Mouse (Mus musculus) left cerebral cortex, postnatal 14 days (tissue): Measurements from ENCODE around the gene Luzp2. TPM values are rescaled to one million over a fixed set of nuclear protein-coding genes. Genes with fewer than 3 reads are reported as not detected.
A peak's percentile ranks its signal among the peaks of the same experiment; 100 is the strongest.

Source experiments
- DNase-seq, 2 experiments: peaks; one replicate each; pipeline ENCODE4 v3.0.0; 2021 to 2022; ENCODE audit warnings: low spot score in 2 of 2, mixed read lengths in 1 of 2
- intact Hi-C: fragments of 180-260 bp; cut with DNase I; formaldehyde crosslinking; loops from one replicate; pipeline ENCODE4 v1.15.1; 2025
- long read RNA-seq, 2 experiments: library from polyadenylated mRNA; stranded (forward); transcript quantifications; one replicate each; pipeline ENCODE4 v2.0.0; 2021
- total RNA-seq, 2 experiments: library from RNA; stranded (reverse); gene quantifications; 2 replicates each; pipeline ENCODE4 v1.2.3; 2021

Gene Luzp2
- total RNA-seq: 10 to 100 TPM; 89.0 to 97.9 TPM
- long read RNA-seq, experiment 1, partial matches to known transcripts: 62 of 66 reads
- long read RNA-seq, experiment 1, other reads (novel, unspliced or antisense): 4 of 66 reads
- long read RNA-seq, experiment 2, partial matches to known transcripts: 67 of 71 reads
- long read RNA-seq, experiment 2, other reads (novel, unspliced or antisense): 4 of 71 reads

- peak; percentile 6 to 23 for DNase-seq
- intact Hi-C loops: no loop called here
These were observed at the start of gene Luzp2 for GRCm38 (mm10) chr7:54835372-54835851. Luzp2 (plus strand) TSS chr7:54835498.

GRCm38 (mm10) chr7:54787456-54787855, 47.8 kb upstream of the Luzp2 start:
- no peak for DNase-seq
- intact Hi-C loops: no loop called here

DNA sequence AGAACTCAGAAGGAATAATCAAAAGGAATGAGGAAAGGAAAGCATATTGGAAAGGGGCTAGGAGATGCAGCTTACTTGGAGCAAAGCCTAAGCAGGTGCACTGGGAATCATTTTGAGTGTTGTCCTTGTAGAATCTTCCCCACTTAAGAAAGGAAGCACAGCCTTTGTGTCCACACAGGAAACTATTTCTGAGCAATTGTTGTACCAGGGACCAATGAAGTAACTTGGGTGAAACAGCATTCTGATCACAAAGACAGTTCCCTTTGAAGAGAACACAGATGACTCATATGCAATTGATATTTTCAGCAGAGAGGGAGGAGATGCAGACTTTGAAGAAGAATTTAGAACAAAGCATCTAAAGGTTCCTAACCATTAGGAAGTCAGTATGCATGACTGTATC, 16.7 kb upstream of the Luzp2 start:
- intact Hi-C loops: no loop called here
- no peak for DNase-seq

DNA sequence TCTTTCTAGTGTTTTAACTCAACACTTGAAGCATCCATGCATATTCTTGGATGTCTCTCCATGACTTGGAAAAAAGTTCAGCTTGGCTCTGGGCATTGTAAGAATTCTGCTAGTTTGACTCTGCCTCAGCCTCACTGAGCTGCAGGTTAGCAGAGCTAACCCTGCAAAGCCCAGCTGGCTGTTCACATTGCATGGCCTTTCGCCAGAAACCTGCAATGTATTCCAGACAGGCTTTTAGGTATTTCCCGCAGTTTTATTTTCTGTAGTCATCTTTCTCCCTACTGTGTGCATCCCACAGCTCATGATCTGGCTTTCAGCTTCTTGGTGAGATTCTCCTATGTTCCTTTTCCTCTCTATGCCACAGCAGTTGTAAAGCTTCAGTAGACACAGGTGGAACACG, 6.5 kb upstream of the Luzp2 start:
- no peak for DNase-seq
- intact Hi-C loops: no loop called here

GRCm38 (mm10) chr7:54835911-54836352, 634 bp downstream of the Luzp2 start:
- peak; percentile 6 to 12 for DNase-seq
- intact Hi-C loops: no loop called here

DNA sequence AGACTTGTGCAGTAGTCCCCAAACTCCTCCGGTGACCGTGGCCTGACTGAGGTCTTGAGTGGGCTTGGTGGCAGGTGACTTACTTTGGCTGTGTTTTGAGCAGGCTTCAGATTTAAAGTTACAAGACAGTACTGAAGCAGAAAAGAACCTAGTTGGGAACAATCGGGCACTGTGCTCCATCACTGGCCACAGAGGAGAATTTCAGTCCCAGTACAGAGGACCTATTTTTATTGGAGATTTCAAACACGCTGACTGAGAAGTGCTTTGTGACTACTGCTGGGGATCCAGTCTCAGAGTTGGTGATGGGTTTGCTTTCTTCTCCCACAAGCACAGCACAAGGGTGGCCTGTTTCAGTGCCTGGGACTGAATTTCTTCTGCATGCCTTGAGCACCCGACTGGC, 1.1 kb downstream of the Luzp2 start:
- intact Hi-C loops: no loop called here

GRCm38 (mm10) chr7:54842807-54843335, 7.6 kb downstream of the Luzp2 start:
- intact Hi-C loops: no loop called here
- DNase-seq: no peak

More for the DNA sequence above, 1.1 kb downstream of the Luzp2 start:
- DNase-seq: peak; percentile 27 to 50

GRCm38 (mm10) chr7:54845875-54846691, 10.8 kb downstream of the Luzp2 start:
- intact Hi-C loops: loop anchor here (5.0 kb wide), 1 partner anchor 891 kb away; no protein-coding TSS in a partner anchor
- DNase-seq: peak; percentile 45 to 48

GRCm38 (mm10) chr7:54846692-54847020, 11.4 kb downstream of the Luzp2 start:
- no peak for DNase-seq
- intact Hi-C loops: loop anchor here (5.0 kb wide), 1 partner anchor 891 kb away; no protein-coding TSS in a partner anchor

- intact Hi-C loops: no loop called here
These were observed 17.6 kb downstream of the Luzp2 start for GRCm38 (mm10) chr7:54852860-54853259.

GRCm38 (mm10) chr7:54861230-54861856, 26.0 kb downstream of the Luzp2 start:
- intact Hi-C loops: no loop called here
- DNase-seq: no peak

More at GRCm38 (mm10) chr7:54852860-54853259, 17.6 kb downstream of the Luzp2 start:
- no peak for DNase-seq

- DNase-seq: no peak
- intact Hi-C loops: no loop called here
These were observed 43.8 kb downstream of the Luzp2 start for GRCm38 (mm10) chr7:54878928-54879644.

DNA sequence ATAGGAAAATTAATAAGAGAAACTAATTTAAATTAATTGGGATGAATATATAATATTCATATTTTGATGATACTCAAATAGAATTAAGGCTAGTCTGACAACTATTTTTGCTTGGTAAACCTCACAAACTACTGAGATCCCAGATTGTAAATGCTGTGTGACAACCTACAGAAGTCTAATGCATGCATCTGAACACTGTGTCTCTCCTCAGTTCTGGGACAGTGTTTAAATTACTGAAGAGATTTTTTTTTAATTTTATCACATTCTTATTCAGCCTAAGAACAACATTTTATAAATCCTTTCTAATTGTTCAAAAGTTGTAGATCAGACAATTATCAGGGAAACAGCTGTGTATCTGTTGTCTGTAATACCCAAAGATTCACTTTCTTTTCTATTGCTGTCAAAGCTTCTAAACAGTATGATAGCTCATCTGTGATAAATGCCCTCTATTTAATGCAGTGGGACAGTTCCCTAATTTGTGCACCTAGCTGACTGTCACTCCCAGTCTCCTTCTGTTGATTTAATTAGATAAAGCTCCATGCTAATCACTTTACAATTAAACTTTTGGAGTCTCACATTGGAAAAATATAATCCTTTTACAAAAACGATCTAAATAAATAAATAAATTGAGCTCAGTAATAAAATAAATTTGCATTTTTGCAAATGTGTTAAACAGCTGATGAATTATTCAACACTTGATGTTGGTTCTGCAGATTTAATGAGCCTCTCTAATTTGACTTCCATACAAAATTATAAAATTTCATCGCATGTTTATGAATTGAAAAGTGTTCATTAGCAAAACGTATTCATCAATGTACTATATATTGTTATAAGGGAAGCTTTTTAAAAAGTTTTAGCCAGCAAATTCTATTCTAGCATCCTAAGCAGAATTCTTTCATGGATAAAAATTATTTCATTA, 58.7 kb downstream of the Luzp2 start:
- no peak for DNase-seq
- intact Hi-C loops: no loop called here

DNA sequence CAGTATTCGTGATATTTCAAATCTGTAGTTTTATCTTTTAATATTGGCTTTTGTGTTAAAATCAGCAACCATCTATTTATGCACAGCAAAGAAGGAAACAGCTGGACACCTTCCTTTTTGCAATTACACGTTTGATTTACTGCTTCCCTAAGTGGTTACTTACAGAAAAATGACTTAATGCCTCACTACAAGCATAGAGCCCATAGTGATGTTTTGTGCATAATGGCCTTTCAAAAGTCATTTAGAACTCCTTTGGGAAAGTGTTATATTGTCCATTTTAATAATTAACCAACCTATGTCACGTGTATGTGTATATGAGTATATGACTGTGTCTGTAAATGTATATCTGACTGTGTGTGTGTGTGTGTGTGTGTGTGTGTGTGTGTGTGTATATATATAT, 63.3 kb downstream of the Luzp2 start:
- no peak for DNase-seq
- intact Hi-C loops: no loop called here

DNA sequence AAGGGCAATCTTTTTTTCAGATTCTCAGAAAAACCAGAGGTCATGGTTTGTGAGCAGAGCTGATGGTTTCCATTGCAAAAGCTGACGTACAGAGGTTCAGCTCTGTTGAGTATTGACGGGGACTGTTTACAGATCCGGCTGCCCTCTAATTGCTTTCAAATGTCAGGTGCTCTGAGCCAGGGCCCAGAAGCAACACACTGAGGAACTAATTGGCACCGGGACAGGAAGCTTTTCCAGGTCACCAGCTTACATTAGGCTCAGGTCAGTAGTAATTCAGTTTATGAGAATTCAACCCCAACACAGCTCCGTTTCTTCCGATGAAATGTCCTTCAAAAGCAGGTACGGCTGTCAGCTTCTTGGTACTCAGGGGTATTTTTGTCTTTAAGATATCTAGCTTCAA, 74.7 kb downstream of the Luzp2 start:
- intact Hi-C loops: no loop called here
- no peak for DNase-seq

DNA sequence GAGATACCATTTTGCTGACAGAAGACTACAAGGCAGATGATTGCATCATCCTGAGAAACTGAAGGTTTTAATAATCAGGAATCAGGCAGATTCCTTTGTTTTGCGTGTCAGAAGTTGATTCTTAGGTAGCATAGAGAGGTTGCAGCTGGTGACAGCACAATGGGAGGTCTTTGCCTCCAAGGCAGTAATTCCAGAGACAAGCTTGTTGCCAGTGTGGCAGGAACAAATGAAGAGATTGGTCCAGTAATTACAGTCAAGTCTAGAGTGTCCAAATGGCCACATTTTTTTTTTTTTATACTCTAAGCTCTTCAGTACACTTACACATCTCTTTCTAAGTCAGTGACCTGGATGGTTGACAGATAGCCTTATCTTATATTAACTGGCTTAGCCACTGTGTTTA, 78.7 kb downstream of the Luzp2 start:
- no peak for DNase-seq
- intact Hi-C loops: no loop called here

- intact Hi-C loops: no loop called here
- DNase-seq: no peak
These were observed 86.7 kb downstream of the Luzp2 start for GRCm38 (mm10) chr7:54921991-54922390.

- intact Hi-C loops: no loop called here
- no peak for DNase-seq
These were observed 121.5 kb downstream of the Luzp2 start for GRCm38 (mm10) chr7:54956759-54957158.
